Mouse (Mus musculus) erythroblast, embryonic 14.5 days (primary cell): ENCODE data around the gene H6pd.

Experiments used
- GATA1 ChIP-seq: IDR thresholded peaks from 2 replicates; pipeline ENCODE4 v1.6.1; 2012; ENCODE audit warnings: low read length, inconsistent platforms, mixed read lengths
- TAL1 ChIP-seq: IDR thresholded peaks from 3 replicates; pipeline ENCODE4 v1.6.1; 2012; ENCODE audit warnings: low read length, inconsistent platforms, mixed read lengths

- TF ChIP-seq TAL1 (no peak), GATA1 (no peak)
Observed at GRCm38 (mm10) chr4:149965242-149965641, 43.6 kb downstream of the H6pd start.
